Mouse (Mus musculus) ES-Bruce4 (cell line): Measurements from ENCODE around the gene Olfr455. TPM values are rescaled to one million over a fixed set of nuclear protein-coding genes. Genes with fewer than 3 reads are reported as not detected.

Experiments used
- H3K27ac ChIP-seq: 2 replicates; pipeline ENCODE4 v1.5.1; 2012; ENCODE audit warnings: low read length, inconsistent platforms; ENCODE audit not compliant: insufficient read depth
- H3K27me3 ChIP-seq: 2 replicates; pipeline ENCODE4 v1.6.1; 2012; ENCODE audit warnings: mild to moderate bottlenecking, low read length, inconsistent platforms; ENCODE audit not compliant: control insufficient read depth, poor library complexity, insufficient read depth, severe bottlenecking
- H3K36me3 ChIP-seq: 2 replicates; pipeline ENCODE4 v1.6.1; 2012; ENCODE audit warnings: inconsistent platforms, mild to moderate bottlenecking, low read length, moderate library complexity; ENCODE audit not compliant: control insufficient read depth, poor library complexity, insufficient read depth, severe bottlenecking
- H3K4me1 ChIP-seq: one replicate; pipeline ENCODE4 v1.8.1; 2011; ENCODE audit warnings: low read length; ENCODE audit not compliant: control insufficient read depth, insufficient read depth
- H3K4me3 ChIP-seq: 2 replicates; pipeline ENCODE4 v1.5.1; 2011; ENCODE audit warnings: low read depth, mild to moderate bottlenecking, low read length
- H3K9ac ChIP-seq: 2 replicates; pipeline ENCODE4 v1.6.1; 2012; ENCODE audit warnings: low read depth, mild to moderate bottlenecking, inconsistent platforms; ENCODE audit not compliant: poor library complexity, severe bottlenecking
- H3K9me3 ChIP-seq: replicated peaks from 2 replicates; pipeline ENCODE4 v1.6.1; 2012; ENCODE audit warnings: mild to moderate bottlenecking, low read length, inconsistent platforms; ENCODE audit not compliant: control insufficient read depth, poor library complexity, insufficient read depth, severe bottlenecking
- CTCF ChIP-seq: IDR thresholded peaks from one replicate; pipeline ENCODE4 v1.8.1; 2011; ENCODE audit warnings: low read depth, low read length
- EP300 ChIP-seq: IDR thresholded peaks from 2 replicates; pipeline ENCODE4 v1.6.1; 2011; ENCODE audit warnings: low read depth, low read length; ENCODE audit not compliant: insufficient read depth
- POLR2A ChIP-seq: IDR thresholded peaks from one replicate; pipeline ENCODE4 v1.8.1; 2011; ENCODE audit warnings: low read length; ENCODE audit not compliant: insufficient read depth
- polyA plus RNA-seq: library from polyadenylated mRNA; stranded (reverse); fragments of >200 nt; gene quantifications from 2 replicates; pipeline ENCODE4 v1.2.4, GENCODE M21; 2011; ENCODE audit warnings: low read depth; ENCODE audit not compliant: missing spikeins, insufficient read depth, insufficient read length

Gene Olfr455
- polyA plus RNA-seq: not detected in 2 replicates

GRCm38 (mm10) chr6:42547461-42547860, at the start of gene Olfr455:
TSS of gene Olfr455 (minus strand) at chr6:42547587.
- H3K9me3 ChIP-seq: no peaks in the 10 kb centered on the region
- H3K4me3 ChIP-seq: no peak within 1 kb of the TSS
- H3K9ac ChIP-seq: no peak within 1 kb of the TSS
- no peak within 1 kb of the TSS for H3K27ac ChIP-seq
- no peaks in the 10 kb centered on the region for H3K36me3 ChIP-seq
- H3K27me3 ChIP-seq: no peaks in the 10 kb centered on the region
- H3K4me1 ChIP-seq: no peaks in the 10 kb centered on the region
- TF ChIP-seq POLR2A: no peak

- no peak for TF ChIP-seq POLR2A
- TF ChIP-seq EP300: no peak
- no peak for TF ChIP-seq CTCF
- Histone ChIP-seq H3K27me3 (no peaks in the 10 kb centered on the region), H3K27ac (no peak overlapping the region), H3K4me3 (no peak overlapping the region), H3K4me1 (no peaks in the 10 kb centered on the region), H3K9ac (no peak overlapping the region), H3K9me3 (no peaks in the 10 kb centered on the region), H3K36me3 (no peaks in the 10 kb centered on the region)
These were observed 45.9 kb upstream of the Olfr455 start for GRCm38 (mm10) chr6:42593138-42593882.

- no peaks in the 10 kb centered on the region for H3K27me3 ChIP-seq
- TF ChIP-seq POLR2A: no peak
- TF ChIP-seq CTCF: no peak
- no peak for TF ChIP-seq EP300
- H3K9me3 ChIP-seq: no peaks in the 10 kb centered on the region
- H3K9ac ChIP-seq: no peak overlapping the region
- no peaks in the 10 kb centered on the region for H3K4me1 ChIP-seq
- H3K27ac ChIP-seq: no peak overlapping the region
- H3K36me3 ChIP-seq: no peaks in the 10 kb centered on the region
- H3K4me3 ChIP-seq: no peak overlapping the region
These were observed 39.2 kb upstream of the Olfr455 start for GRCm38 (mm10) chr6:42586569-42586968.

GRCm38 (mm10) chr6:42583488-42583872, 36.1 kb upstream of the Olfr455 start:
- peak; percentile 46 for TF ChIP-seq CTCF
- no peak for TF ChIP-seq POLR2A
- Histone ChIP-seq H3K27me3 (no peaks in the 10 kb centered on the region), H3K4me3 (no peak overlapping the region), H3K36me3 (no peaks in the 10 kb centered on the region), H3K27ac (no peak overlapping the region), H3K9ac (no peak overlapping the region), H3K4me1 (no peaks in the 10 kb centered on the region), H3K9me3 (no peaks in the 10 kb centered on the region)

- H3K27me3 ChIP-seq: no peaks in the 10 kb centered on the region
- H3K9me3 ChIP-seq: no peaks in the 10 kb centered on the region
- TF ChIP-seq CTCF (no peak), POLR2A (no peak), EP300 (no peak)
- no peaks in the 10 kb centered on the region for H3K36me3 ChIP-seq
- no peak overlapping the region for H3K27ac ChIP-seq
- H3K4me1 ChIP-seq: no peaks in the 10 kb centered on the region
- H3K4me3 ChIP-seq: no peak overlapping the region
- H3K9ac ChIP-seq: no peak overlapping the region
These were observed 35.5 kb upstream of the Olfr455 start for GRCm38 (mm10) chr6:42582741-42583487.

- H3K4me1 ChIP-seq: no peaks in the 10 kb centered on the region
- H3K27ac ChIP-seq: no peak overlapping the region
- no peak overlapping the region for H3K9ac ChIP-seq
- no peaks in the 10 kb centered on the region for H3K27me3 ChIP-seq
- H3K4me3 ChIP-seq: no peak overlapping the region
- no peaks in the 10 kb centered on the region for H3K9me3 ChIP-seq
- H3K36me3 ChIP-seq: no peaks in the 10 kb centered on the region
- TF ChIP-seq EP300 (no peak), POLR2A (no peak), CTCF (no peak)
These were observed 31.3 kb upstream of the Olfr455 start for GRCm38 (mm10) chr6:42578678-42579077.
